Mouse (Mus musculus) right cerebral cortex, postnatal 4 days (tissue): ENCODE measurements around the gene Pdcd11.
"Not testable (repeated sequence)": the region's sequence is repeated elsewhere in the genome, so short reads cannot be mapped to it uniquely, and the experiment has no call there.

Experiments used
- DNase-seq: peaks from one replicate; pipeline ENCODE4 v3.0.0-alpha.2; 2022

Gene Pdcd11

GRCm38 (mm10) chr19:47128835-47129234, 38.3 kb downstream of the Pdcd11 start:
- no peak for DNase-seq

GRCm38 (mm10) chr19:47130551-47131125, 40.1 kb downstream of the Pdcd11 start:
- DNase-seq, result no peak

GRCm38 (mm10) chr19:47133161-47133560, 42.6 kb downstream of the Pdcd11 start:
- DNase-seq, result no peak

DNA sequence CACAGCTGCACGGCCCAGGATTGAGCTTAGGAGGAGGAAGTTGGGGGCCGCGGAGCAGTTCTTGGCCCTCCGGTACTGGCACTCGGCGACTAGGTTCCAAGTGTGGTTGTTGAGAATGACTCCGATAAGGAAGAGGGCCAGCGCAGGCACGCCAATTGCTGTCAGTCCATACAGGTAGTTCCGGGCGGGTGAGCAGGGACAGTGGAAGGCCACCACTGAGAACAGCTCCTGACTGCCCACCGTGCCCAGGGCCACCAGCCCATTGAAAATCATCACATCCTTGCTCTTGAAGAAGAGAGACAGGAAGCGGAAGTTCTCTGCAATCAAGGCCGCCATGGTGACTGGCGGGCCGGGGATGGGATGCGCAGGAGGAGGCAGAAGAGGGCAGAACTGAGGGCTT, 45.0 kb downstream of the Pdcd11 start:
- DNase-seq, result no peak

DNA sequence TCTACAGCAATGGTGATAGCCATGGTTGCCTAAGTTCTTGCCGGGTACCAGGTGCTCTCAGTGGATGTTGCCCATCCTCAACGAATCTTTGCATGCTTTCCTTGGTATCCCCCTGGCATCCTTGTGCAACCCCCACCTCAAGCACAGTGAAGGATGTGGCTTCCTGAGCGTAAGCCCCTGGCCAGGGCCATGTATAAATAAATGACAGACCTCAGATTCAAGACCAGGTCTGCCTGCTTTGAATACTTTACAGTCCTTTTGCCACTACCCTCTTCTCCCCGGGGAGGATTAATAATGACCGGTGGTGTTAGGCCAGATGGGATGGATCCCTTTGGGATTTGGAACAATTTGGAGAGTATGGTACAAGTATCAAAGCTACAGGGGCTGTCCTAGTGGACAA, 45.6 kb downstream of the Pdcd11 start:
- no peak for DNase-seq

DNA sequence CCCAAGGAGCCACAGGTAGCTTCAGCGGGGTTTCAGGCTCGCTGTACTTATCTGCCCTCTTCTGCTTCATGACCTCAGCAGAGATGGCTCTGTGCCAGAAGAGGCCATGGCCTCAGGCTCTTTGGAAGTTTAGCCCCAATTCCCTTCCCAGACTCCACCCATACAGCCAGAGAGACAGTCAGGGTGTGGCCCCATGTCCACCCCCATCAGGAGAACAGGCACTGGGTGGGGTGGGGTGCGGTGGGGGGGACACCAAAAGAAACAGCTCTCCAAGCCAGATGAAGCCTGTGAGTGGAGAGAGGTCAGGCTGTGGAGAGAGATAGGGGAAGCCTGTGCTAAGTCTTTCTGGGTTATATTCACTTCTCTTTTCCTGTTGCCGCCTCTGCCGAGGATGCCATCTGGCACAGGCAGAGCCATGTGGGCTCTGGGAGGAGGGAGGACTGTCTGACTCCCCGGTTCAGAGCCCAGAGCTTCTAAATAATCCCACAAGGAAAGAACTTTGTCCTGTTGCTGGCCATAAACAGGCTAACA, 46.5 kb downstream of the Pdcd11 start:
- DNase-seq, result no peak

GRCm38 (mm10) chr19:47137771-47138421, 47.3 kb downstream of the Pdcd11 start, which contains the start of gene Calhm2:
Gene Calhm2, minus strand, starts transcription at chr19:47138294.
- DNase-seq, result peak; percentile 39

GRCm38 (mm10) chr19:47139611-47140010, 49.0 kb downstream of the Pdcd11 start:
- DNase-seq, result not testable (repeated sequence)

GRCm38 (mm10) chr19:47142438-47142837, 51.9 kb downstream of the Pdcd11 start:
- DNase-seq, result no peak

- DNase-seq, result no peak
Measured at GRCm38 (mm10) chr19:47144154-47144553, 53.6 kb downstream of the Pdcd11 start, which contains the start of gene Calhm1. Gene Calhm1, minus strand, starts transcription at chr19:47144254.

DNA sequence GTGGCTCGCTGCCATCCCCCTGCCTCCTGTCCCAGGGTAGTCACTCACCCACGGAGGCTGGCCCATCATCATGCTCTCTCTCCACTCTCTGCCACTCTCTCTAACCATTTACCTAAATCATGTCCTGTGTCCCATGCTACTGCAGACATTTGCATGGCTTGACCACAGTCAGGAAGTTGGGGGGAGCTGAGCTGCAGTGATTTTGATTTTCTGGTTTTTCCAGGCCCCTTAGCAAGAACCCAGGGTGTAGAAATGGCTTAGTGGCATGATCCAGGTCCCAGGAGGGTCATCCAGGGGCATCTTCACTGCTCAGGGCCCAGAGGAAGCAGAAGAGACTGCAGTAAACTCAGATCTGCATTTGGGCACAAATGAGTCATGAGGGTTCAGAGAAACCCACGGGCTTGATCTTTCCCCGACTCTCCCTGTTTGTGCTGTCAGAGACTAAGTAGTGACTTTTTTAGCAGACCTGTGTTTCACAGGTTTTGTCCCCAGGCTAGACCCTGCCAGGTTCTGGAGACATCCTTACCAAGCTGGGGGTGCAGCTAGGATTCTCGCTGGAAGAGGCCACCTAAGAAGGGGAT, 57.8 kb downstream of the Pdcd11 start:
- no peak for DNase-seq

DNA sequence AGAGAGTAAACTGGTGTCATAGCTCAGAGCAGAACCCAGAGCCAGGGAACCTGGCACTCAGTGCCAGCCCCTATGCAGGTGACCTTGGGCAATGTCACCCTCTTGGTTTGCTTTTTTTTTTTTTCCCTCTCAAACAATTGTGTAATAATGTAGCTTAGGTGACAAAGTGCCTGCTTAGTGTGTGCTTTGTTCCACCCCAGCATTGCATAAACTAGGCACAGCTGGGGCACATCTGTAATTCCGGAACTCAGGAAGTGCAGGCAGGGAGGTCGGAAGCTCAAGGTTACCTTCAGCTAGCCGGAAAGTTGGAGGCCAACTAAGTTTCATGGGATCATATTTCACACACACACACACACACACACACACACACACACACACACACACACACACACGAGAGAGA, 59.3 kb downstream of the Pdcd11 start:
- DNase-seq, result no peak

GRCm38 (mm10) chr19:47151332-47152061, 60.9 kb downstream of the Pdcd11 start:
- peak; percentile 49 for DNase-seq

DNA sequence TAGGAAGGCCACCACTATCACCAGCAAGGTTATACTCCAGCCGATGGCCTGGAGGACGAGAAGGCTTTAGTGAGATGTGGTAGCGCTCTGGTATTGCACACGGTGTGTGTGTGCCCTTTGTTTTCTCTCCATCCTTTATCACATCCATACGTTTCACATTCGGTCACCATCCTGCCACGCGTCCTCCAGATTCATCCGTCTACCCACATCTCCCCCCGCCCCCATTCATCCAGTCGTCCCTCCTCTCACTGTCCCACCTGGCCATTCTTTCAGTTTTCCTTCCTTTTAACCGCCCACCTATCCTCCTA, 61.4 kb downstream of the Pdcd11 start:
- no peak for DNase-seq

- DNase-seq, result no peak
Measured at GRCm38 (mm10) chr19:47153767-47154166, 63.2 kb downstream of the Pdcd11 start.

DNA sequence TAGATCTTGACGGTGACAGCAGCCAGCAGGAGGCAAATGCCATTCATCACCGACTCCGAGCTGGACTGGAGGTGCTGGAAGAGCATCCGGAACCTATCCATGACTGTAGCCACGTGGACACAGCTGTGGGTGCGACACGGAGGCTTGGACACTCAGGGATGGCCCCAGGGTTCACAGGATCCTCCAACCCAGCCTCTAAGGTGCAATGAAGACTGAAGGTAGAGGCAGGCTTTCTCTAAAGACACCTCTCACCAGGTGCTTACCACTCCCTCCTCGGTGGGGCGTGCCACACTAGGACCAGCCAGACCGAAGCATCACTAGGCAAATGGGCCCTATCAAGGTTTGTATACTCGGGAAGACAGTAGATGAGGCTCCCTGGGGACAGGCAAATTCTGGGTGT, 67.1 kb downstream of the Pdcd11 start, which contains the start of gene Calhm3:
Gene Calhm3, minus strand, starts transcription at position 101 of the 400 bp plus-strand sequence.
- DNase-seq, result no peak

DNA sequence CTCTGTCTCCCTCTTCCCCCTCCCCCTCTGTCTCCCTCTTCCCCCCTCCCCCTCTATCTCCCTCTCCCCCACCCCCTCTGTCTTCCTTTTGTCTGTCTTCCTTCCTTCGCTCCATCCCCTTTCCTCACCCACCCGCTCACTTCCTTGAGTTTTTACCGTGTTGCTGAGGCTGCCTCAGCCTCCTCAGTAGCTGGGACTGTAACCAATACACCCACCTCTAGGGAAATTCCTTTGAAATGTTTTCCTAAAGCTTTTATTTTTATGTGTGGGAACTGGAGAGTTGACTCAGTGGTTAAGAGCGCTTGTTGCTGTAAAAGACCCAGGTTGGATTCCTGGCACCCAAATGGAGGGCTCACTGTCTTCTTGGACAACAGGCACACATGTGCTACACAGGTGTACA, 71.1 kb downstream of the Pdcd11 start:
- no peak for DNase-seq

DNA sequence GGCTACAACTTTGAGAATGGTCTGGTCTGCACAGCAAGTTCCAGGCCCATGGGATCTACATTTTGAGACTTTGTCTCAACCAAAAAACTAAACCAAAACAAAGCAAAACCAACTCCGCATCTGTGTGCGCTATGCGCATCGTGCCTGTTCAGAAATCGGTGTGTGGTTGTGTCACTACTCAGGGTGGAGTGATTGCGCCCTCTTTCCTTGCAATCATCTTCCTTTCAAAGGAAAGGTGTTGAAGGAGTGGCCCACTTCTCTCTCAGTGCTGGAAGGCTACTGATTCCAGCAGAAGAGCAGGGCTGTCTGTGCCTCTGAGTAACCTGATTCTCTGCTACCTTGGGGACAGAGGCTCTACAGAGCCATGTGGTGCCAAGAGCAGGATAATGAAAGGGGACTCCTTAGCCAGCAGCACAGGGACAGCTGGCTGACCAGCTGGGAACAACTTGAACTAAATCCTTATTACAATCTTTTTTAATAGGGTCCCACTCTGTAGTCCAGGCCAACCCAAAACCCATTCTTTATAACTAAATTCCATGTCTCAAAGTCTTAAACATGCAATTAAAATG, 72.7 kb downstream of the Pdcd11 start:
- DNase-seq, result no peak

- DNase-seq, result no peak
Measured at GRCm38 (mm10) chr19:47166758-47167157, 76.2 kb downstream of the Pdcd11 start.

DNA sequence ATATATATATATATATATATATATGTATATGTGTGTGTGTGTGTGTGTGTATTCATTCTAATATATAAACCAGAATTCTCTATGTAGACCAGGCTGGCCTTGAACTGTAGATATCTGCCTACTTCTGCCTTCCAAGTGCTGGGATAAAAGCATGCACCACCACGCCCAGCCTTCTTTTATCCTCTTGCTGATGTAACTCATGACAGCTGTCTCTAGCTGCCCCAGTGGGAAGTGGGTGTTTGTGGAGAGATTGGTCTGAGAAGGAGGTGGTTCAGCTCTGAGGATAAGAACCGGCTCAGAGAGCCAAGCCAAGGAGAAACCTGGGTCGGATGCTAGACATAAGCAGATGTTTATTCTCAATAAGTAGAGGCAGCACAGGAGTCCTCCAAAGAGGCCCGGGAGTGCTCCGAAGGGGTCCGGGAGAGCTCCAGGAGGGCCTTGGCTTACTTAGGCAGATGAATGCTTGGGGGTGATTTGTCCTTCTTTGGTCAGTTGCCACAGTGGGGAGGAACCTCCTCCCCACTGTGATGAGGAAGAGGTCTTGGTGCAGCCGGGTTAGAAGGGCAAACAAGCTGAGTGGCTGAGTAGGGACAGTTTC, 77.1 kb downstream of the Pdcd11 start:
- DNase-seq, result no peak

DNA sequence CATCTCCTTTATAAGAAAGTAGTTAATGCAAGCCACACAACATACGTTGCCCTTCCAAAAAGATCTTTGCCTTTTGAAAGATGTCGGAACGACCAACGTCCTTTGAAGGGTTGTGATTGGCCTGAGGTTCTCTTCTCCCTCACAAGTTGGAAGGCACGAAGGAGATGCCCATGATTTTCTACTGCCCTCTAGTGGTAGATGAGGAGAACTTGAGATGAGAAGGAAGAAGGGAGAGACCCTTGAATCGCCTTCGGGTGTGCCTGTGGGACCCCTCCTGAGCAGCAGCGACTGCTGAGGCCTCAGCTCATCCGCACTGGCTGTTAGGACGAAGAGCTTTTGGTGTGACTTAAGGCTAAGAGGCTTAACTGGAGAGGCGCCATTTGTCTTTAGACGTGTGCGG, 77.7 kb downstream of the Pdcd11 start:
- no peak for DNase-seq

GRCm38 (mm10) chr19:47168793-47169412, 78.3 kb downstream of the Pdcd11 start:
- DNase-seq, result peak; percentile 92
